Mouse (Mus musculus) liver, postnatal 0 days (tissue): ENCODE data around the gene Sec61a1.

Source experiments
- CTCF ChIP-seq: sonication (generic); IDR thresholded peaks from 2 replicates; pipeline ENCODE4 v1.5.1; 2016; ENCODE audit warnings: antibody characterized with exemption, low read depth
- EP300 ChIP-seq: IDR thresholded peaks from 2 replicates; pipeline ENCODE4 v1.6.1; 2016; ENCODE audit warnings: antibody characterized with exemption, low read depth, mild to moderate bottlenecking

GRCm38 (mm10) chr6:88499481-88500404, 19.0 kb downstream of the Sec61a1 start:
- TF ChIP-seq CTCF: peak; percentile 73
- TF ChIP-seq EP300: no peak
